Mouse (Mus musculus) kidney, adult 2 months (tissue): ENCODE data around the gene Atg4c. TPM values are rescaled to one million over a fixed set of nuclear protein-coding genes. Genes with fewer than 3 reads are reported as not detected.

ENCODE experiments used
- DNase-seq: peaks from one replicate; pipeline ENCODE4 v3.0.0; 2021
- H3K27ac ChIP-seq: fragments of 200-500 bp; 2 replicates; pipeline ENCODE4 v1.5.1; 2012; ENCODE audit warnings: low read depth, low read length, control low read depth, inconsistent platforms; ENCODE audit not compliant: insufficient read depth
- H3K27me3 ChIP-seq: fragments of 200-500 bp; replicated peaks from 2 replicates; pipeline ENCODE4 v1.6.1; 2012; ENCODE audit warnings: mild to moderate bottlenecking, moderate library complexity, low read length, inconsistent platforms; ENCODE audit not compliant: control insufficient read depth, insufficient read depth
- H3K36me3 ChIP-seq: fragments of 200-500 bp; 2 replicates; pipeline ENCODE4 v1.6.1; 2012; ENCODE audit warnings: mild to moderate bottlenecking, moderate library complexity, low read length, inconsistent platforms; ENCODE audit not compliant: control insufficient read depth, insufficient read depth
- H3K4me1 ChIP-seq: fragments of 200-500 bp; 2 replicates; pipeline ENCODE4 v1.6.1; 2011; ENCODE audit warnings: low read length; ENCODE audit not compliant: control insufficient read depth, insufficient read depth
- H3K4me3 ChIP-seq: fragments of 200-500 bp; 2 replicates; pipeline ENCODE4 v1.5.1; 2011; ENCODE audit warnings: mild to moderate bottlenecking, low read depth, low read length, control low read depth; ENCODE audit not compliant: insufficient read depth
- CTCF ChIP-seq: fragments of 200-500 bp; conservative IDR thresholded peaks from 2 replicates; pipeline ENCODE4 v1.5.1; 2011; ENCODE audit warnings: low read depth, mild to moderate bottlenecking, control low read depth, low read length, moderate library complexity, mixed read lengths; ENCODE audit not compliant: insufficient read depth, insufficient read length
- POLR2A ChIP-seq: fragments of 200-500 bp; IDR thresholded peaks from one replicate; pipeline ENCODE4 v1.6.1; 2011; ENCODE audit warnings: low read depth, low read length, control low read depth
- WGBS: fragments of 180-500 bp; shearing (Covaris S2); methylation state at CpG from one replicate; pipeline ENCODE4 v1.1.7; 2018; 5-methylcytosine and 5-hydroxymethylcytosine counted together
- polyA plus RNA-seq: library from polyadenylated mRNA; depleted of rRNA; stranded (reverse); fragments of >200 nt; gene quantifications from 2 replicates; pipeline ENCODE4 v1.2.3, GENCODE M21; 2012

Atg4c gene
- polyA plus RNA-seq, 1 experiment: 5.4 TPM

- H3K27me3 ChIP-seq: no peaks in the 10 kb centered on the region
- WGBS: 92% methylated on average over 8 of the region's 8 CpGs
- no peak overlapping the region for H3K4me3 ChIP-seq
- no peak for DNase-seq
- no peak for TF ChIP-seq POLR2A
- no peak for TF ChIP-seq CTCF
- H3K27ac ChIP-seq: no peak overlapping the region
- 0 out of 2 replicates have a peak, but pooled peaks cover 2% of the 10 kb centered on the region for H3K36me3 ChIP-seq
- H3K4me1 ChIP-seq: no peaks in the 10 kb centered on the region
Measured at GRCm38 (mm10) chr4:99229371-99229770, 35.6 kb downstream of the Atg4c start.

GRCm38 (mm10) chr4:99235203-99235856 is 41.6 kb downstream of the Atg4c start:
- TF ChIP-seq CTCF (no peak), POLR2A (no peak)

GRCm38 (mm10) chr4:99238305-99238704 is 44.6 kb downstream of the Atg4c start:
- no peaks in the 10 kb centered on the region for H3K4me1 ChIP-seq
- DNase-seq: no peak
- TF ChIP-seq POLR2A (no peak), CTCF (no peak)
- no peak overlapping the region for H3K4me3 ChIP-seq
- H3K27ac ChIP-seq: no peak overlapping the region
- 90% methylated on average over 2 of the region's 2 CpGs for WGBS
- H3K36me3 ChIP-seq: peaks cover 2% of the 10 kb centered on the region; the same call in 1 of the 2 replicates
- no peaks in the 10 kb centered on the region for H3K27me3 ChIP-seq

More at GRCm38 (mm10) chr4:99235203-99235856, 41.6 kb downstream of the Atg4c start:
- Histone ChIP-seq H3K4me1 (no peaks in the 10 kb centered on the region), H3K27me3 (no peaks in the 10 kb centered on the region), H3K36me3 (peaks cover 2% of the 10 kb centered on the region; the same call in 1 of the 2 replicates), H3K27ac (no peak overlapping the region), H3K4me3 (no peak overlapping the region)
- peak; percentile 57 for DNase-seq
- WGBS: 94% methylated on average over 8 of the region's 8 CpGs

GRCm38 (mm10) chr4:99241674-99242073 is 47.9 kb downstream of the Atg4c start:
- H3K27me3 ChIP-seq: no peaks in the 10 kb centered on the region
- H3K4me1 ChIP-seq: no peaks in the 10 kb centered on the region
- H3K27ac ChIP-seq: no peak overlapping the region
- TF ChIP-seq CTCF (peak; percentile 37), POLR2A (no peak)
- no peak overlapping the region for H3K4me3 ChIP-seq
- no peak for DNase-seq
- H3K36me3 ChIP-seq: peaks cover 2% of the 10 kb centered on the region; the same call in 1 of the 2 replicates
- WGBS: 67% methylated on average over 5 of the region's 5 CpGs

- 94% methylated on average over 3 of the region's 3 CpGs for WGBS
- H3K27me3 ChIP-seq: no peaks in the 10 kb centered on the region
- DNase-seq: no peak
- H3K4me3 ChIP-seq: no peak overlapping the region
- H3K27ac ChIP-seq: no peak overlapping the region
- H3K4me1 ChIP-seq: no peaks in the 10 kb centered on the region
- no peak for TF ChIP-seq POLR2A
- H3K36me3 ChIP-seq: no peaks in the 10 kb centered on the region
Measured at GRCm38 (mm10) chr4:99249358-99249757, 55.6 kb downstream of the Atg4c start.

- WGBS: 95% methylated on average over 8 of the region's 8 CpGs
- Histone ChIP-seq H3K36me3 (no peaks in the 10 kb centered on the region), H3K27me3 (no peaks in the 10 kb centered on the region), H3K4me3 (no peak overlapping the region), H3K4me1 (no peaks in the 10 kb centered on the region), H3K27ac (no peak overlapping the region)
- no peak for DNase-seq
- TF ChIP-seq CTCF: no peak
- TF ChIP-seq POLR2A: no peak
Measured at GRCm38 (mm10) chr4:99249826-99250225, 56.1 kb downstream of the Atg4c start.

GRCm38 (mm10) chr4:99252957-99253356 is 59.2 kb downstream of the Atg4c start:
- TF ChIP-seq POLR2A (no peak), CTCF (no peak)
- no peaks in the 10 kb centered on the region for H3K4me1 ChIP-seq

GRCm38 (mm10) chr4:99263191-99263590 is 69.5 kb downstream of the Atg4c start:
- WGBS: 85% methylated on average over 2 of the region's 2 CpGs
- TF ChIP-seq CTCF: no peak
- TF ChIP-seq POLR2A: no peak
- DNase-seq: no peak
- H3K27ac ChIP-seq: no peak overlapping the region
- H3K36me3 ChIP-seq: peaks cover 1% of the 10 kb centered on the region; the same call in 1 of the 2 replicates
- no peak overlapping the region for H3K4me3 ChIP-seq
- no peaks in the 10 kb centered on the region for H3K4me1 ChIP-seq
- H3K27me3 ChIP-seq: no peaks in the 10 kb centered on the region

More at GRCm38 (mm10) chr4:99252957-99253356, 59.2 kb downstream of the Atg4c start:
- Histone ChIP-seq H3K36me3 (no peaks in the 10 kb centered on the region), H3K4me3 (no peak overlapping the region), H3K27ac (no peak overlapping the region), H3K27me3 (no peaks in the 10 kb centered on the region)
- no peak for DNase-seq
- 81% methylated on average over 11 of the region's 11 CpGs for WGBS
